Mouse (Mus musculus): ENCODE measurements around the gene Bmi1. TPM values are rescaled to one million over a fixed set of nuclear protein-coding genes. Genes with fewer than 3 reads are reported as not detected.

Gene Bmi1
- 32.4 and 34.0 TPM in 2 replicates for polyA plus RNA-seq (2014; fragmentation: Nextera tagmentation; extraction: Ambion mirVana)

GRCm38 (mm10) chr2:18676936-18677491, at the start of gene Bmi1:
Gene Bmi1 (plus strand): TSS chr2:18677018.
- under 1% methylated on average over 58 of the region's 77 CpGs for WGBS
- Histone ChIP-seq H3K4me1 (ENCODE audit: control insufficient read depth, insufficient read depth, low read length) (peaks cover 16% of the 10 kb centered on the region; the same call in 1 of the 2 replicates), H3K36me3 (ENCODE audit: control insufficient read depth, insufficient read depth, low read length) (no peaks in the 10 kb centered on the region), H3K9me3 (ENCODE audit: control insufficient read depth, low read depth, low read length) (no peaks in the 10 kb centered on the region), H3K4me2 (replicated peaks; ENCODE audit: low read depth, low read length) (peak within 1 kb of the TSS; percentile 86), H3K27me3 (ENCODE audit: control insufficient read depth, insufficient read depth, low read length) (no peaks in the 10 kb centered on the region), H3K27ac (ENCODE audit: low read length) (peak within 1 kb of the TSS; percentile 92), H3K4me3 (ENCODE audit: low read depth, low read length) (peak within 1 kb of the TSS; percentile 84), H3K9ac (replicated peaks; ENCODE audit: low read depth, low read length) (peak within 1 kb of the TSS; percentile 92)
- ATAC-seq (ENCODE audit: insufficient number of reproducible peaks, insufficient read depth, low FRiP score, low read depth) = peak; percentile 76

- H3K9me3 ChIP-seq (ENCODE audit: control insufficient read depth, low read depth, low read length) = no peaks in the 10 kb centered on the region
- WGBS = 76% methylated on average over 5 of the region's 5 CpGs
- ATAC-seq (ENCODE audit: insufficient number of reproducible peaks, insufficient read depth, low FRiP score, low read depth) = no peak
- H3K27ac ChIP-seq (ENCODE audit: low read length) = no peak overlapping the region
- H3K4me3 ChIP-seq (ENCODE audit: low read depth, low read length) = no peak overlapping the region
- H3K4me1 ChIP-seq (ENCODE audit: control insufficient read depth, insufficient read depth, low read length) = no peaks in the 10 kb centered on the region
- H3K4me2 ChIP-seq (replicated peaks; ENCODE audit: low read depth, low read length) = no peak overlapping the region
- H3K9ac ChIP-seq (replicated peaks; ENCODE audit: low read depth, low read length) = no peak overlapping the region
- H3K27me3 ChIP-seq (ENCODE audit: control insufficient read depth, insufficient read depth, low read length) = no peaks in the 10 kb centered on the region
- H3K36me3 ChIP-seq (ENCODE audit: control insufficient read depth, insufficient read depth, low read length) = no peaks in the 10 kb centered on the region
Observed at GRCm38 (mm10) chr2:18630547-18630946, 46.3 kb upstream of the Bmi1 start.

- Histone ChIP-seq H3K9ac (replicated peaks; ENCODE audit: low read depth, low read length) (no peak overlapping the region), H3K27me3 (ENCODE audit: control insufficient read depth, insufficient read depth, low read length) (no peaks in the 10 kb centered on the region), H3K4me2 (replicated peaks; ENCODE audit: low read depth, low read length) (no peak overlapping the region), H3K27ac (ENCODE audit: low read length) (no peak overlapping the region), H3K9me3 (ENCODE audit: control insufficient read depth, low read depth, low read length) (no peaks in the 10 kb centered on the region), H3K4me1 (ENCODE audit: control insufficient read depth, insufficient read depth, low read length) (no peaks in the 10 kb centered on the region), H3K4me3 (ENCODE audit: low read depth, low read length) (no peak overlapping the region), H3K36me3 (ENCODE audit: control insufficient read depth, insufficient read depth, low read length) (no peaks in the 10 kb centered on the region)
- ATAC-seq (ENCODE audit: insufficient number of reproducible peaks, insufficient read depth, low FRiP score, low read depth) = no peak
- WGBS = 88% methylated on average over 8 of the region's 8 CpGs
Observed at GRCm38 (mm10) chr2:18635052-18635451, 41.8 kb upstream of the Bmi1 start.

- H3K36me3 ChIP-seq (ENCODE audit: control insufficient read depth, insufficient read depth, low read length) = no peaks in the 10 kb centered on the region
- H3K27ac ChIP-seq (ENCODE audit: low read length) = no peak overlapping the region
- no peaks in the 10 kb centered on the region for H3K4me1 ChIP-seq (ENCODE audit: control insufficient read depth, insufficient read depth, low read length)
- no peak for ATAC-seq (ENCODE audit: insufficient number of reproducible peaks, insufficient read depth, low FRiP score, low read depth)
- no peak overlapping the region for H3K9ac ChIP-seq (replicated peaks; ENCODE audit: low read depth, low read length)
- H3K27me3 ChIP-seq (ENCODE audit: control insufficient read depth, insufficient read depth, low read length) = no peaks in the 10 kb centered on the region
- WGBS = 75% methylated on average over 4 of the region's 4 CpGs
- H3K9me3 ChIP-seq (ENCODE audit: control insufficient read depth, low read depth, low read length) = no peaks in the 10 kb centered on the region
- H3K4me3 ChIP-seq (ENCODE audit: low read depth, low read length) = no peak overlapping the region
- no peak overlapping the region for H3K4me2 ChIP-seq (replicated peaks; ENCODE audit: low read depth, low read length)
Observed at GRCm38 (mm10) chr2:18648563-18648962, 28.3 kb upstream of the Bmi1 start.

- no peak overlapping the region for H3K27ac ChIP-seq (ENCODE audit: low read length)
- no peak overlapping the region for H3K4me2 ChIP-seq (replicated peaks; ENCODE audit: low read depth, low read length)
- 58% methylated on average over 5 of the region's 5 CpGs for WGBS
- H3K36me3 ChIP-seq (ENCODE audit: control insufficient read depth, insufficient read depth, low read length) = no peaks in the 10 kb centered on the region
- H3K9ac ChIP-seq (replicated peaks; ENCODE audit: low read depth, low read length) = no peak overlapping the region
- H3K9me3 ChIP-seq (ENCODE audit: control insufficient read depth, low read depth, low read length) = no peaks in the 10 kb centered on the region
- ATAC-seq (ENCODE audit: insufficient number of reproducible peaks, insufficient read depth, low FRiP score, low read depth) = no peak
- H3K4me1 ChIP-seq (ENCODE audit: control insufficient read depth, insufficient read depth, low read length) = no peaks in the 10 kb centered on the region
- H3K4me3 ChIP-seq (ENCODE audit: low read depth, low read length) = no peak overlapping the region
- H3K27me3 ChIP-seq (ENCODE audit: control insufficient read depth, insufficient read depth, low read length) = no peaks in the 10 kb centered on the region
Observed at GRCm38 (mm10) chr2:18654821-18655220, 22.0 kb upstream of the Bmi1 start.

- no peak overlapping the region for H3K27ac ChIP-seq (ENCODE audit: low read length)
- ATAC-seq (ENCODE audit: insufficient number of reproducible peaks, insufficient read depth, low FRiP score, low read depth) = no peak
- H3K36me3 ChIP-seq (ENCODE audit: control insufficient read depth, insufficient read depth, low read length) = no peaks in the 10 kb centered on the region
- no peaks in the 10 kb centered on the region for H3K27me3 ChIP-seq (ENCODE audit: control insufficient read depth, insufficient read depth, low read length)
- no peak overlapping the region for H3K4me3 ChIP-seq (ENCODE audit: low read depth, low read length)
- H3K9ac ChIP-seq (replicated peaks; ENCODE audit: low read depth, low read length) = no peak overlapping the region
- H3K4me1 ChIP-seq (ENCODE audit: control insufficient read depth, insufficient read depth, low read length) = no peaks in the 10 kb centered on the region
- H3K9me3 ChIP-seq (ENCODE audit: control insufficient read depth, low read depth, low read length) = no peaks in the 10 kb centered on the region
- no peak overlapping the region for H3K4me2 ChIP-seq (replicated peaks; ENCODE audit: low read depth, low read length)
- WGBS = 79% methylated on average over 3 of the region's 3 CpGs
Observed at GRCm38 (mm10) chr2:18664003-18664402, 12.8 kb upstream of the Bmi1 start.

- H3K4me3 ChIP-seq (ENCODE audit: low read depth, low read length) = no peak overlapping the region
- H3K36me3 ChIP-seq (ENCODE audit: control insufficient read depth, insufficient read depth, low read length) = no peaks in the 10 kb centered on the region
- H3K9me3 ChIP-seq (ENCODE audit: control insufficient read depth, low read depth, low read length) = no peaks in the 10 kb centered on the region
- no peaks in the 10 kb centered on the region for H3K27me3 ChIP-seq (ENCODE audit: control insufficient read depth, insufficient read depth, low read length)
- WGBS = 39% methylated on average over 6 of the region's 6 CpGs
- no peak overlapping the region for H3K27ac ChIP-seq (ENCODE audit: low read length)
- H3K9ac ChIP-seq (replicated peaks; ENCODE audit: low read depth, low read length) = no peak overlapping the region
- no peak overlapping the region for H3K4me2 ChIP-seq (replicated peaks; ENCODE audit: low read depth, low read length)
- H3K4me1 ChIP-seq (ENCODE audit: control insufficient read depth, insufficient read depth, low read length) = peaks cover 4% of the 10 kb centered on the region; the same call in 1 of the 2 replicates
- no peak for ATAC-seq (ENCODE audit: insufficient number of reproducible peaks, insufficient read depth, low FRiP score, low read depth)
Observed at GRCm38 (mm10) chr2:18671041-18671440, 5.8 kb upstream of the Bmi1 start.

GRCm38 (mm10) chr2:18672133-18672765, 4.6 kb upstream of the Bmi1 start, which contains the start of gene Commd3:
Gene Commd3 (plus strand): TSS chr2:18672384.
- H3K36me3 ChIP-seq (ENCODE audit: control insufficient read depth, insufficient read depth, low read length) = no peaks in the 10 kb centered on the region
- peak within 1 kb of the TSS; percentile 92 for H3K9ac ChIP-seq (replicated peaks; ENCODE audit: low read depth, low read length)
- H3K27me3 ChIP-seq (ENCODE audit: control insufficient read depth, insufficient read depth, low read length) = no peaks in the 10 kb centered on the region
- peaks cover 4% of the 10 kb centered on the region; the same call in 1 of the 2 replicates for H3K4me1 ChIP-seq (ENCODE audit: control insufficient read depth, insufficient read depth, low read length)
- H3K27ac ChIP-seq (ENCODE audit: low read length) = peak within 1 kb of the TSS; percentile 97
- no peaks in the 10 kb centered on the region for H3K9me3 ChIP-seq (ENCODE audit: control insufficient read depth, low read depth, low read length)
- H3K4me2 ChIP-seq (replicated peaks; ENCODE audit: low read depth, low read length) = peak within 1 kb of the TSS; percentile 65
- under 1% methylated on average over 86 of the region's 91 CpGs for WGBS
- peak within 1 kb of the TSS; percentile 81 for H3K4me3 ChIP-seq (ENCODE audit: low read depth, low read length)
- peak; percentile 92 for ATAC-seq (ENCODE audit: insufficient number of reproducible peaks, insufficient read depth, low FRiP score, low read depth)

Measured in stomach, embryonic 14.5 days (tissue).